Mouse (Mus musculus) layer of hippocampus, adult 8-10 months (tissue): ENCODE data around the gene Myoz1. TPM values are rescaled to one million over a fixed set of nuclear protein-coding genes. Genes with fewer than 3 reads are reported as not detected.

Experiments
- microRNA-seq, 2 experiments: library from miRNA; unstranded; fragments of <30 nt; microRNA quantifications; one replicate each; pipeline ENCODE4 v1.2.0; 2022
- total RNA-seq, 4 experiments: library from RNA; stranded (reverse); gene quantifications; 2 replicates each; pipeline ENCODE4 v1.2.4; 2022

Myoz1 gene
- total RNA-seq, 4 experiments from 2014 or later = 1.0 to 1.1 TPM; not detected in 2

Small RNA genes lying within 50 kb of the gene (microRNA-seq; reads per million reads assigned to microRNA genes)
- gene Mir6946 = 0.25 to 0.96 reads per million in 2 experiments

Other genes starting within 250 kb of the Myoz1 start
- gene Cfap70, start 204.3 kb downstream of the Myoz1 start, total RNA-seq = 1 to 10 TPM in 3 of 4 experiments, under 1 TPM in 1; 0.93 to 2.9 (median 2.3) TPM
- 10 to 100 TPM; 84.3 to 86.7 (median 85.4) TPM for gene Anxa7, start 176.4 kb downstream of the Myoz1 start, total RNA-seq
- 1 to 10 TPM in 1 of 4 experiments, under 1 TPM in 3; 0.71 to 1.3 (median 0.96) TPM for gene Mss51, start 159.6 kb downstream of the Myoz1 start, total RNA-seq
- gene Ppp3cb, start 110.0 kb downstream of the Myoz1 start, total RNA-seq = 100 to 1,000 TPM; 256 to 309 (median 290) TPM
- gene Usp54, start 15.5 kb downstream of the Myoz1 start, total RNA-seq = 10 to 100 TPM; 53.4 to 67.8 (median 59.7) TPM
- gene Synpo2l, start 11.8 kb upstream of the Myoz1 start, total RNA-seq = under 1 TPM; 0.19 to 0.54 (median 0.27) TPM
- gene Sec24c, start 17.8 kb upstream of the Myoz1 start, total RNA-seq = 100 to 1,000 TPM; 107 to 130 (median 112) TPM
- gene Fut11, start 38.4 kb upstream of the Myoz1 start, total RNA-seq = 10 to 100 TPM; 14.6 to 15.8 (median 15.0) TPM
- gene Chchd1, start 46.5 kb upstream of the Myoz1 start, total RNA-seq = 10 to 100 TPM; 47.7 to 53.5 (median 51.3) TPM
- 100 to 1,000 TPM; 170 to 210 (median 191) TPM for gene Zswim8, start 51.0 kb upstream of the Myoz1 start, total RNA-seq
- gene Ndst2, start 78.0 kb upstream of the Myoz1 start, total RNA-seq = 10 to 100 TPM; 16.6 to 24.3 (median 18.3) TPM
- 100 to 1,000 TPM; 247 to 278 (median 262) TPM for gene Camk2g, start 137.5 kb upstream of the Myoz1 start, total RNA-seq
- gene Plau, start 180.1 kb upstream of the Myoz1 start, total RNA-seq = 10 to 100 TPM in 2 of 4 experiments, 1 to 10 TPM in 2; 4.1 to 26.9 (median 12.8) TPM